Mouse (Mus musculus) CH12.LX (cell line): ENCODE data around the gene Myh2. TPM values are rescaled to one million over a fixed set of nuclear protein-coding genes. Genes with fewer than 3 reads are reported as not detected.

ENCODE experiments used
- DNase-seq: peaks from one replicate; pipeline ENCODE4 v3.0.0-alpha.2; 2013; ENCODE audit errors: extremely low read depth
- H3K27ac ChIP-seq: 2 replicates; pipeline ENCODE4 v1.5.1; 2012; ENCODE audit warnings: low read depth, mild to moderate bottlenecking, control low read depth, moderate library complexity; ENCODE audit not compliant: insufficient read depth
- H3K27me3 ChIP-seq: replicated peaks from 2 replicates; pipeline ENCODE3; 2012; ENCODE audit warnings: inconsistent platforms
- H3K36me3 ChIP-seq, 2 experiments: replicated peaks in 1 of 2; 2 replicates each; pipeline versions ENCODE3 to v1.6.1; 2012; ENCODE audit warnings: inconsistent platforms in 1 of 2, low read length in 1 of 2, mild to moderate bottlenecking in 1 of 2, mixed read lengths in 1 of 2, moderate library complexity in 1 of 2; ENCODE audit not compliant: control insufficient read depth in 1 of 2, insufficient read depth in 1 of 2
- H3K4me1 ChIP-seq, 2 experiments: 2 replicates each; pipeline ENCODE4 v1.6.1; 2012; ENCODE audit warnings: inconsistent platforms in 1 of 2, moderate library complexity in 1 of 2; ENCODE audit not compliant: insufficient read depth in 2 of 2, control insufficient read depth in 1 of 2
- H3K4me2 ChIP-seq: 2 replicates; pipeline ENCODE4 v1.6.1; 2012; ENCODE audit warnings: low read depth, mild to moderate bottlenecking, control low read depth; ENCODE audit not compliant: poor library complexity, insufficient read depth, severe bottlenecking
- H3K4me3 ChIP-seq, 3 experiments: fragments of 150-350 bp in 1 of 3; sonication (generic) in 1 of 3; replicated peaks in 1 of 3; 2 replicates each; pipeline versions ENCODE3 to v1.5.1; 2011 to 2012; ENCODE audit warnings: low read depth in 2 of 3, low read length in 2 of 3, mild to moderate bottlenecking in 2 of 3, moderate library complexity in 2 of 3, control low read depth in 1 of 3, improper control_type of control experiment in 1 of 3, inconsistent platforms in 1 of 3, mixed read lengths in 1 of 3; ENCODE audit not compliant: poor library complexity in 1 of 3
- H3K79me2 ChIP-seq: replicated peaks from 2 replicates; pipeline ENCODE4 v1.6.1; 2012; ENCODE audit warnings: mild to moderate bottlenecking, moderate library complexity; ENCODE audit not compliant: control insufficient read depth, poor library complexity, insufficient read depth, severe bottlenecking; ENCODE audit errors: extremely low read depth
- H3K9ac ChIP-seq: 2 replicates; pipeline ENCODE4 v1.6.1; 2012; ENCODE audit warnings: low read depth, mild to moderate bottlenecking, control low read depth, moderate library complexity; ENCODE audit not compliant: insufficient read depth
- H3K9me3 ChIP-seq: replicated peaks from 2 replicates; pipeline ENCODE3; 2012; ENCODE audit warnings: low read length, inconsistent platforms, mixed read lengths
- CHD2 ChIP-seq: IDR thresholded peaks from 2 replicates; pipeline ENCODE4 v1.6.1; 2011; ENCODE audit warnings: low read length, improper control_type of control experiment
- CTCF ChIP-seq, 2 experiments: IDR thresholded peaks in 1 of 2; conservative IDR thresholded peaks in 1 of 2; 2 replicates each; pipeline ENCODE4 v1.5.1; 2011 to 2012; ENCODE audit warnings: low read depth in 2 of 2, low read length in 2 of 2, improper control_type of control experiment in 1 of 2, inconsistent platforms in 1 of 2, mild to moderate bottlenecking in 1 of 2, moderate library complexity in 1 of 2
- E2F4 ChIP-seq: IDR thresholded peaks from 2 replicates; pipeline ENCODE4 v1.6.1; 2011; ENCODE audit warnings: low read depth, low read length, improper control_type of control experiment; ENCODE audit not compliant: insufficient replicate concordance
- ELF1 ChIP-seq: IDR thresholded peaks from 2 replicates; pipeline ENCODE4 v1.6.1; 2014; ENCODE audit warnings: low read depth, mild to moderate bottlenecking, inconsistent platforms, low read length, improper control_type of control experiment
- ETS1 ChIP-seq: conservative IDR thresholded peaks from 2 replicates; pipeline ENCODE4 v1.6.1; 2012; ENCODE audit warnings: low read depth, mild to moderate bottlenecking, inconsistent platforms, low read length, improper control_type of control experiment, moderate library complexity
- GABPA ChIP-seq: IDR thresholded peaks from 2 replicates; pipeline ENCODE4 v1.6.1; 2012; ENCODE audit warnings: low read depth, low read length, improper control_type of control experiment, inconsistent platforms; ENCODE audit not compliant: insufficient replicate concordance
- HCFC1 ChIP-seq: IDR thresholded peaks from 2 replicates; pipeline ENCODE4 v1.6.1; 2012; ENCODE audit warnings: low read depth, mild to moderate bottlenecking, inconsistent platforms, low read length, improper control_type of control experiment
- MAFK ChIP-seq: IDR thresholded peaks from 2 replicates; pipeline ENCODE4 v1.6.1; 2011; ENCODE audit warnings: low read length, improper control_type of control experiment; ENCODE audit not compliant: insufficient replicate concordance
- MAX ChIP-seq: IDR thresholded peaks from 2 replicates; pipeline ENCODE4 v1.6.1; 2011; ENCODE audit warnings: low read length, improper control_type of control experiment
- MAZ ChIP-seq: IDR thresholded peaks from 2 replicates; pipeline ENCODE4 v1.6.1; 2012; ENCODE audit warnings: low read depth, mild to moderate bottlenecking, inconsistent platforms, low read length, improper control_type of control experiment, moderate library complexity
- MEF2A ChIP-seq: IDR thresholded peaks from 2 replicates; pipeline ENCODE4 v1.6.1; 2014; ENCODE audit warnings: low read depth, mild to moderate bottlenecking, inconsistent platforms, low read length, improper control_type of control experiment, borderline replicate concordance
- MYC ChIP-seq: IDR thresholded peaks from 2 replicates; pipeline ENCODE4 v1.6.1; 2011; ENCODE audit warnings: low read depth, mild to moderate bottlenecking, improper control_type of control experiment, low read length
- NRF1 ChIP-seq: IDR thresholded peaks from 2 replicates; pipeline ENCODE4 v1.6.1; 2014; ENCODE audit warnings: low read depth, mild to moderate bottlenecking, inconsistent platforms, low read length, improper control_type of control experiment, moderate library complexity
- RCOR1 ChIP-seq: conservative IDR thresholded peaks from 2 replicates; pipeline ENCODE4 v1.6.1; 2012; ENCODE audit warnings: low read depth, mild to moderate bottlenecking, inconsistent platforms, low read length, improper control_type of control experiment
- SIN3A ChIP-seq: IDR thresholded peaks from 2 replicates; pipeline ENCODE4 v1.6.1; 2012; ENCODE audit warnings: low read length, improper control_type of control experiment, inconsistent platforms
- TBP ChIP-seq: conservative IDR thresholded peaks from 2 replicates; pipeline ENCODE4 v1.6.1; 2011; ENCODE audit warnings: low read depth, low read length, improper control_type of control experiment
- TCF12 ChIP-seq: IDR thresholded peaks from 2 replicates; pipeline ENCODE4 v1.6.1; 2014; ENCODE audit warnings: low read depth, mild to moderate bottlenecking, inconsistent platforms, low read length, improper control_type of control experiment
- USF1 ChIP-seq: IDR thresholded peaks from 2 replicates; pipeline ENCODE4 v1.6.1; 2014; ENCODE audit warnings: low read depth, mild to moderate bottlenecking, inconsistent platforms, low read length, improper control_type of control experiment
- ZC3H11A ChIP-seq: IDR thresholded peaks from 2 replicates; pipeline ENCODE4 v1.6.1; 2012; ENCODE audit warnings: low read depth, mild to moderate bottlenecking, inconsistent platforms, low read length, improper control_type of control experiment
- ZKSCAN1 ChIP-seq: IDR thresholded peaks from 2 replicates; pipeline ENCODE4 v1.6.1; 2012; ENCODE audit warnings: low read depth, inconsistent platforms, low read length, improper control_type of control experiment, borderline replicate concordance
- ZNF384 ChIP-seq: IDR thresholded peaks from 2 replicates; pipeline ENCODE4 v1.6.1; 2012; ENCODE audit warnings: low read depth, low read length, improper control_type of control experiment, inconsistent platforms
- dilution Hi-C: fragments of 300-500 bp; cut with MboI; formaldehyde crosslinking; loops from 2 replicates; pipeline ENCODE4 v1.14.3; 2020; ENCODE audit warnings: low sequenced_read_pairs; ENCODE audit not compliant: extremely low pct_unique_long_range_greater_than_20kb, extremely low pct_ligation_motif_present
- in situ Hi-C: fragments of 300-500 bp; cut with MboI; formaldehyde crosslinking; loops from 3 replicates; pipeline ENCODE4 v1.14.3; 2019; ENCODE audit warnings: low sequenced_read_pairs, low pct_ligation_motif_present, low pct_unique_long_range_greater_than_20kb, mixed read lengths
- polyA plus RNA-seq: library from polyadenylated mRNA; unstranded; fragments of >175 nt; gene quantifications from 2 replicates; pipeline ENCODE4 v1.2.1, GENCODE M21; 2012; ENCODE audit warnings: low read depth; ENCODE audit not compliant: insufficient read length
- total RNA-seq, 2 experiments: library from RNA; depleted of rRNA; stranded (reverse); fragments of 300-350 nt in 1 of 2; fragments of >200 nt in 1 of 2; gene quantifications; 2 replicates each; pipeline ENCODE4 v1.2.3; 2012 to 2014

Gene Myh2
- total and polyA plus RNA-seq, 3 experiments = 0.04 to 0.08 TPM; not detected in 1

GRCm38 (mm10) chr11:67191496-67191895 lies 20.7 kb downstream of the Myh2 start:
- TF ChIP-seq TBP (no peak), CTCF (conservative IDR thresholded peaks at IDR 0.05 in 1 of 2, IDR thresholded peaks at IDR 0.05 in 1 of 2; ENCODE audit: low read depth in 2 of 2, low read length in 2 of 2) (0 out of 4 replicates have a peak, but pooled peaks of 1 of the 2 experiments have one; percentile 5)
- no peak overlapping the region for H3K4me2 ChIP-seq
- no peak overlapping the region for H3K9ac ChIP-seq
- peaks cover 0 to 2% of the 10 kb centered on the region in 2 experiments; a peak in 1 of 4 replicates for H3K4me1 ChIP-seq
- no peak for DNase-seq
- dilution Hi-C loops = no loop called here
- H3K4me3 ChIP-seq = no peak overlapping the region
- no peaks in the 10 kb centered on the region for H3K36me3 ChIP-seq
- peaks cover 4% of the 10 kb centered on the region for H3K9me3 ChIP-seq
- in situ Hi-C loops = no loop called here
- H3K27me3 ChIP-seq = no peaks in the 10 kb centered on the region
- no peak overlapping the region for H3K27ac ChIP-seq
- H3K79me2 ChIP-seq = no peaks in the 10 kb centered on the region

GRCm38 (mm10) chr11:67199321-67199720 lies 28.5 kb downstream of the Myh2 start:
- DNase-seq = no peak
- Histone ChIP-seq H3K9me3 (peaks cover 6% of the 10 kb centered on the region), H3K79me2 (no peaks in the 10 kb centered on the region), H3K27me3 (no peaks in the 10 kb centered on the region), H3K9ac (no peak overlapping the region), H3K36me3 (no peaks in the 10 kb centered on the region), H3K4me3 (no peak overlapping the region), H3K27ac (no peak overlapping the region), H3K4me2 (peak overlapping the region; percentile 18; the same call in 1 of the 2 replicates), H3K4me1 (no peaks in the 10 kb centered on the region)
- dilution Hi-C loops (no loop called here), in situ Hi-C loops (no loop called here)
- no peak for TF ChIP-seq MAFK
- no peak for TF ChIP-seq E2F4
- no peak for TF ChIP-seq ETS1
- TF ChIP-seq SIN3A = no peak
- TF ChIP-seq MAX = no peak
- TF ChIP-seq ZKSCAN1 = no peak
- TF ChIP-seq ELF1 = no peak
- TF ChIP-seq USF1 = no peak
- TF ChIP-seq NRF1 = no peak
- TF ChIP-seq MEF2A = no peak
- no peak for TF ChIP-seq TCF12
- no peak for TF ChIP-seq GABPA
- TF ChIP-seq ZC3H11A = no peak
- no peak for TF ChIP-seq MYC
- no peak for TF ChIP-seq ZNF384
- TF ChIP-seq RCOR1 = no peak
- no peak for TF ChIP-seq MAZ
- no peak for TF ChIP-seq CHD2
- TF ChIP-seq HCFC1 = no peak
